Mouse (Mus musculus): ENCODE measurements around the gene D030056L22Rik. TPM values are rescaled to one million over a fixed set of nuclear protein-coding genes. Genes with fewer than 3 reads are reported as not detected.

The D030056L22Rik gene
- total and polyA plus RNA-seq, 3 experiments: 20.6 to 76.0 (median 29.2) TPM

DNA sequence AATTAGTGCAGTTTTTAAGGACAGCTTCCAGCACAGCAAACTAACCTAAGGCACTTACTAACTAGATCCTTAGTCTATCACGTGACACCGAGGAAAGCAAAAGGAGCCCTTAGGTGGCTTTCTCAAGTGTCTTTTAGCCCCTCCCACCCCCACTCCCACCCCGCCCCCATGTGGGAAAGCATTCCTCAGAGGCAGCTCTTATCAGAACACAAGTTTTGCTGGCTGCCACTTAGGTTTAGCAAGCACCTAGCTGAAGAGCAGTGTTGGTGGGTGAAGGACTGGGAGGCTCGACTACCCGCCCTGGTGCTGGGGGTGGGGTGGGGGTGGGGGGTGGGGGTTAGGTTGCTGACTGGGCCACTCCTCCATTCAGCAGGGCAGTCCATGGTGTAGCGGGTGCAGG is 45.3 kb downstream of the D030056L22Rik start:
- H3K4me2 ChIP-seq (ENCODE audit: insufficient read depth, low read depth, poor library complexity, severe bottlenecking): no peak overlapping the region

DNA sequence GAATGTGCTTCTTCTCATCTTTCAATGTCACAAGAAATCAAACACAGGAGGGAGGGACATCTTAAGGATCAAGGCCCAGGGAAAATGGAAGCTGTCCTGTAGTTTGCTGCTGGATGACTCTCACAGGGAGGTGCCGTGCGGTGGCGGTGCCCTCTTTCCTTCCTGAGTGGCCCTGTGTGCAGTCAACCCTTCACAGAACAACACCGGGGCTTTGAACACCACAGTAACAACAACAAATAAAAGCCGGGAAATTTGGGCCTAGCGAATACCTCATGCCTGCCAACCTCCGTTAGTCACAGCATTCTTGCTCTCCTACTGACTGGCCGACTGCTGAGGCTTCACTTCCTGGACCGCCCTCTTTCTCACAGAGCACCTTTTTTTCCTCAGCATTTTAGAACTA is 45.9 kb downstream of the D030056L22Rik start:
- no peak overlapping the region for H3K9ac ChIP-seq (ENCODE audit: insufficient read depth, low read depth)
- no peak for DNase-seq (ENCODE audit: extremely low read depth)
- no peaks in the 10 kb centered on the region for H3K9me3 ChIP-seq (replicated peaks; ENCODE audit: low read length)
- H3K36me3 ChIP-seq (replicated peaks in 1 of 2; ENCODE audit: control insufficient read depth in 1 of 2, insufficient read depth in 1 of 2, low read length in 1 of 2): no peaks in the 10 kb centered on the region
- H3K4me2 ChIP-seq (ENCODE audit: insufficient read depth, low read depth, poor library complexity, severe bottlenecking): no peak overlapping the region
- no peaks in the 10 kb centered on the region for H3K4me1 ChIP-seq (ENCODE audit: control insufficient read depth in 1 of 2, insufficient read depth in 2 of 2)
- no peak for TF ChIP-seq ETS1 (conservative IDR thresholded peaks at IDR 0.05; ENCODE audit: low read depth, low read length)
- no peak for TF ChIP-seq JUN (IDR thresholded peaks at IDR 0.05; ENCODE audit: insufficient read depth, low read depth, low read length)
- TF ChIP-seq MXI1 (IDR thresholded peaks at IDR 0.05; ENCODE audit: low read depth, low read length): no peak
- TF ChIP-seq BHLHE40 (IDR thresholded peaks at IDR 0.05; ENCODE audit: low read depth, low read length): no peak
- TF ChIP-seq MEF2A (IDR thresholded peaks at IDR 0.05; ENCODE audit: borderline replicate concordance, low read depth, low read length): no peak
- no peak for TF ChIP-seq MAZ (IDR thresholded peaks at IDR 0.05; ENCODE audit: low read depth, low read length)
- TF ChIP-seq NRF1 (IDR thresholded peaks at IDR 0.05; ENCODE audit: low read depth, low read length): no peak
- TF ChIP-seq MAFK (IDR thresholded peaks at IDR 0.05; ENCODE audit: insufficient replicate concordance, low read length): no peak
- TF ChIP-seq USF2 (conservative IDR thresholded peaks at IDR 0.05; ENCODE audit: low read depth, low read length): no peak
- TF ChIP-seq PAX5 (IDR thresholded peaks at IDR 0.05; ENCODE audit: low read length): no peak
- TF ChIP-seq GABPA (IDR thresholded peaks at IDR 0.05; ENCODE audit: insufficient replicate concordance, low read depth, low read length): no peak
- no peak for TF ChIP-seq SMC3 (IDR thresholded peaks at IDR 0.05; ENCODE audit: low read depth, low read length)
- TF ChIP-seq NELFE (IDR thresholded peaks at IDR 0.05; ENCODE audit: low read depth, low read length): no peak
- no peak for TF ChIP-seq HCFC1 (IDR thresholded peaks at IDR 0.05; ENCODE audit: low read depth, low read length)
- TF ChIP-seq TBP (conservative IDR thresholded peaks at IDR 0.05; ENCODE audit: low read depth, low read length): no peak
- no peak for TF ChIP-seq ZKSCAN1 (IDR thresholded peaks at IDR 0.05; ENCODE audit: borderline replicate concordance, low read depth, low read length)
- TF ChIP-seq JUND (conservative IDR thresholded peaks at IDR 0.05; ENCODE audit: low read depth, low read length): no peak
- TF ChIP-seq RAD21 (IDR thresholded peaks at IDR 0.05; ENCODE audit: low read depth, low read length): no peak
- no peak for TF ChIP-seq UBTF (IDR thresholded peaks at IDR 0.05; ENCODE audit: low read depth, low read length)
- H3K27ac ChIP-seq (ENCODE audit: insufficient read depth, low read depth): no peak overlapping the region
- H3K79me2 ChIP-seq (replicated peaks; ENCODE audit: control insufficient read depth, extremely low read depth, insufficient read depth, poor library complexity, severe bottlenecking): no peaks in the 10 kb centered on the region
- H3K27me3 ChIP-seq (replicated peaks): no peaks in the 10 kb centered on the region
- in situ Hi-C loops (cut with MboI; ENCODE audit: low pct_ligation_motif_present, low pct_unique_long_range_greater_than_20kb, low sequenced_read_pairs) (no loop called here), dilution Hi-C loops (cut with MboI; ENCODE audit: extremely low pct_ligation_motif_present, extremely low pct_unique_long_range_greater_than_20kb, low sequenced_read_pairs) (no loop called here)
- H3K4me3 ChIP-seq (replicated peaks in 1 of 3; ENCODE audit: low read depth in 2 of 3, low read length in 2 of 3, poor library complexity in 1 of 3): no peak overlapping the region

More for the DNA sequence above, 45.3 kb downstream of the D030056L22Rik start:
- Histone ChIP-seq H3K4me1 (ENCODE audit: control insufficient read depth in 1 of 2, insufficient read depth in 2 of 2) (no peaks in the 10 kb centered on the region), H3K36me3 (replicated peaks in 1 of 2; ENCODE audit: control insufficient read depth in 1 of 2, insufficient read depth in 1 of 2, low read length in 1 of 2) (no peaks in the 10 kb centered on the region), H3K27me3 (replicated peaks) (no peaks in the 10 kb centered on the region), H3K9ac (ENCODE audit: insufficient read depth, low read depth) (no peak overlapping the region), H3K4me3 (replicated peaks in 1 of 3; ENCODE audit: low read depth in 2 of 3, low read length in 2 of 3, poor library complexity in 1 of 3) (no peak overlapping the region), H3K27ac (ENCODE audit: insufficient read depth, low read depth) (no peak overlapping the region), H3K79me2 (replicated peaks; ENCODE audit: control insufficient read depth, extremely low read depth, insufficient read depth, poor library complexity, severe bottlenecking) (no peaks in the 10 kb centered on the region), H3K9me3 (replicated peaks; ENCODE audit: low read length) (no peaks in the 10 kb centered on the region)
- TF ChIP-seq CHD2 (IDR thresholded peaks at IDR 0.05; ENCODE audit: low read length) (no peak), SMC3 (IDR thresholded peaks at IDR 0.05; ENCODE audit: low read depth, low read length) (no peak), USF1 (IDR thresholded peaks at IDR 0.05; ENCODE audit: low read depth, low read length) (no peak), ZNF384 (IDR thresholded peaks at IDR 0.05; ENCODE audit: low read depth, low read length) (no peak), BHLHE40 (IDR thresholded peaks at IDR 0.05; ENCODE audit: low read depth, low read length) (no peak), MEF2A (IDR thresholded peaks at IDR 0.05; ENCODE audit: borderline replicate concordance, low read depth, low read length) (no peak), NRF1 (IDR thresholded peaks at IDR 0.05; ENCODE audit: low read depth, low read length) (no peak), USF2 (conservative IDR thresholded peaks at IDR 0.05; ENCODE audit: low read depth, low read length) (no peak), SIN3A (IDR thresholded peaks at IDR 0.05; ENCODE audit: low read length) (no peak), ELF1 (IDR thresholded peaks at IDR 0.05; ENCODE audit: low read depth, low read length) (no peak), UBTF (IDR thresholded peaks at IDR 0.05; ENCODE audit: low read depth, low read length) (no peak), EP300 (IDR thresholded peaks at IDR 0.05; ENCODE audit: low read length) (no peak), KAT2A (IDR thresholded peaks at IDR 0.05; ENCODE audit: insufficient replicate concordance, low read length) (no peak), CHD1 (IDR thresholded peaks at IDR 0.05; ENCODE audit: low read depth, low read length) (no peak), JUND (conservative IDR thresholded peaks at IDR 0.05; ENCODE audit: low read depth, low read length) (no peak), IRF4 (IDR thresholded peaks at IDR 0.05; ENCODE audit: low read depth, low read length) (no peak), MAZ (IDR thresholded peaks at IDR 0.05; ENCODE audit: low read depth, low read length) (no peak), PAX5 (IDR thresholded peaks at IDR 0.05; ENCODE audit: low read length) (no peak), JUN (IDR thresholded peaks at IDR 0.05; ENCODE audit: insufficient read depth, low read depth, low read length) (no peak), TBP (conservative IDR thresholded peaks at IDR 0.05; ENCODE audit: low read depth, low read length) (no peak)
- dilution Hi-C loops (cut with MboI; ENCODE audit: extremely low pct_ligation_motif_present, extremely low pct_unique_long_range_greater_than_20kb, low sequenced_read_pairs) (no loop called here), in situ Hi-C loops (cut with MboI; ENCODE audit: low pct_ligation_motif_present, low pct_unique_long_range_greater_than_20kb, low sequenced_read_pairs) (no loop called here)
- no peak for DNase-seq (ENCODE audit: extremely low read depth)

Data from CH12.LX (cell line).